Mouse (Mus musculus): ENCODE results near the gene Obscn. TPM values are rescaled to one million over a fixed set of nuclear protein-coding genes. Genes with fewer than 3 reads are reported as not detected.

Gene Obscn
- total and polyA plus RNA-seq, 2 experiments from 2014 or later = 107 to 245 TPM

DNA sequence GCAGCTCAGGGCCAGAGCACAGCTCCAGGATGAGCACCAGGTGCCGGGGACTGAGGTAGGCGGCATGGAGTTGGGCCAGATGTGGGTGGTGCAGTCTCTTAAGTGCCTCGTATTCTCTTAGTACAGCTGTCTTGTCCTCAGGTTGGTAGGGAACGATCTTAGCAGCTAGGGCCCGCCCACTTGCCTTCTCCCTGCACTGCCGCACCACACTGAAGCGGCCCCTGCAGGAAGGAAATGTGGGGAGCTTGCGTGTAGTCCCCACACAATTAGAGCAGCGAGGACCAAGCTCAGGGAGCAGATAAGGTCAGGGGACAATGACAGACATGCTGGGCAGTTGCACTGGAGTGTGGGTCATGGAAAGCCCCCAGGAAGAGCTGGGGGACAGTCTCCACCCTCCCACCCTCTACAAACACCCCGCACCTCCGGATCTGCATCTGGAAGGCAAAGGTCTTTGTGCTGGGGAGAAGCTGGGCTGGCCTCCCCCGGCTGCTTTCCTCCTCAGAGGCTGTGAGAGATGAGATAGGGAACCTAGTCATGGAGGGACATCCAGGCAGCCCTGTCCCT is 140.3 kb downstream of the Obscn start:
- H3K27ac ChIP-seq (ENCODE audit: low read depth) = no peak overlapping the region
- no peak overlapping the region; the same call in 1 of the 2 replicates for H3K9ac ChIP-seq (replicated peaks; ENCODE audit: low read depth, low read length)
- H3K4me1 ChIP-seq (ENCODE audit: control insufficient read depth, insufficient read depth) = peaks cover 82% of the 10 kb centered on the region
- TF ChIP-seq CTCF (IDR thresholded peaks at IDR 0.05; ENCODE audit: low read depth) (peak; percentile 12; the same call in 1 of the 2 replicates), EP300 (IDR thresholded peaks at IDR 0.05; ENCODE audit: low read depth) (no peak)
- H3K27me3 ChIP-seq (ENCODE audit: control insufficient read depth, insufficient read depth, low read length) = peaks cover 5% of the 10 kb centered on the region; the same call in 1 of the 2 replicates
- H3K9me3 ChIP-seq (replicated peaks; ENCODE audit: control insufficient read depth, low read length) = no peaks in the 10 kb centered on the region
- H3K4me3 ChIP-seq (ENCODE audit: low read depth, low read length) = no peak overlapping the region
- H3K36me3 ChIP-seq (replicated peaks; ENCODE audit: control insufficient read depth, insufficient read depth, low read length) = peaks cover 23% of the 10 kb centered on the region
- DNase-seq (ENCODE audit: low spot score) (no peak), ATAC-seq (ENCODE audit: insufficient read depth, low read depth) (no peak)
- peak overlapping the region; percentile 24 for H3K4me2 ChIP-seq (ENCODE audit: low read depth, low read length)
- 39% methylated on average over 12 of the region's 12 CpGs for WGBS

- H3K4me1 ChIP-seq (ENCODE audit: control insufficient read depth, insufficient read depth) = peaks cover 83% of the 10 kb centered on the region
- DNase-seq (ENCODE audit: low spot score) (no peak), ATAC-seq (ENCODE audit: insufficient read depth, low read depth) (no peak)
- H3K9me3 ChIP-seq (replicated peaks; ENCODE audit: control insufficient read depth, low read length) = no peaks in the 10 kb centered on the region
- WGBS = 84% methylated on average over 9 of the region's 9 CpGs
- H3K9ac ChIP-seq (replicated peaks; ENCODE audit: low read depth, low read length) = no peak overlapping the region
- H3K27me3 ChIP-seq (ENCODE audit: control insufficient read depth, insufficient read depth, low read length) = peaks cover 5% of the 10 kb centered on the region; the same call in 1 of the 2 replicates
- no peak overlapping the region for H3K27ac ChIP-seq (ENCODE audit: low read depth)
- H3K4me3 ChIP-seq (ENCODE audit: low read depth, low read length) = no peak overlapping the region
- peak overlapping the region; percentile 24; the same call in 1 of the 2 replicates for H3K4me2 ChIP-seq (ENCODE audit: low read depth, low read length)
- peaks cover 24% of the 10 kb centered on the region for H3K36me3 ChIP-seq (replicated peaks; ENCODE audit: control insufficient read depth, insufficient read depth, low read length)
- TF ChIP-seq CTCF (IDR thresholded peaks at IDR 0.05; ENCODE audit: low read depth) (no peak), EP300 (IDR thresholded peaks at IDR 0.05; ENCODE audit: low read depth) (no peak)
These were observed 141.0 kb downstream of the Obscn start for GRCm38 (mm10) chr11:58995061-58995806.

GRCm38 (mm10) chr11:58994337-58994826 is 141.8 kb downstream of the Obscn start:
- peak overlapping the region; percentile 29 for H3K4me3 ChIP-seq (ENCODE audit: low read depth, low read length)
- peaks cover 78% of the 10 kb centered on the region for H3K4me1 ChIP-seq (ENCODE audit: control insufficient read depth, insufficient read depth)
- peaks cover 32% of the 10 kb centered on the region for H3K36me3 ChIP-seq (replicated peaks; ENCODE audit: control insufficient read depth, insufficient read depth, low read length)
- ATAC-seq (ENCODE audit: insufficient read depth, low read depth) (no peak), DNase-seq (ENCODE audit: low spot score) (no peak)
- no peak overlapping the region for H3K9ac ChIP-seq (replicated peaks; ENCODE audit: low read depth, low read length)
- 9% methylated on average over 34 of the region's 35 CpGs for WGBS
- TF ChIP-seq EP300 (IDR thresholded peaks at IDR 0.05; ENCODE audit: low read depth) (no peak), CTCF (IDR thresholded peaks at IDR 0.05; ENCODE audit: low read depth) (peak; percentile 19; the same call in 1 of the 2 replicates)
- H3K9me3 ChIP-seq (replicated peaks; ENCODE audit: control insufficient read depth, low read length) = no peaks in the 10 kb centered on the region
- no peak overlapping the region for H3K27ac ChIP-seq (ENCODE audit: low read depth)
- H3K4me2 ChIP-seq (ENCODE audit: low read depth, low read length) = peak overlapping the region; percentile 50
- peaks cover 5% of the 10 kb centered on the region; the same call in 1 of the 2 replicates for H3K27me3 ChIP-seq (ENCODE audit: control insufficient read depth, insufficient read depth, low read length)

GRCm38 (mm10) chr11:58993091-58993670 is 143.0 kb downstream of the Obscn start:
- H3K36me3 ChIP-seq (replicated peaks; ENCODE audit: control insufficient read depth, insufficient read depth, low read length) = peaks cover 44% of the 10 kb centered on the region
- peak overlapping the region; percentile 73; the same call in 1 of the 2 replicates for H3K27ac ChIP-seq (ENCODE audit: low read depth)
- peaks cover 5% of the 10 kb centered on the region; the same call in 1 of the 2 replicates for H3K27me3 ChIP-seq (ENCODE audit: control insufficient read depth, insufficient read depth, low read length)
- H3K4me1 ChIP-seq (ENCODE audit: control insufficient read depth, insufficient read depth) = peaks cover 76% of the 10 kb centered on the region
- no peaks in the 10 kb centered on the region for H3K9me3 ChIP-seq (replicated peaks; ENCODE audit: control insufficient read depth, low read length)
- ATAC-seq (ENCODE audit: insufficient read depth, low read depth) (no peak), DNase-seq (ENCODE audit: low spot score) (no peak)
- no peak for TF ChIP-seq CTCF (IDR thresholded peaks at IDR 0.05; ENCODE audit: low read depth)
- no peak for TF ChIP-seq EP300 (IDR thresholded peaks at IDR 0.05; ENCODE audit: low read depth)
- no peak overlapping the region for H3K4me3 ChIP-seq (ENCODE audit: low read depth, low read length)
- WGBS = 56% methylated on average over 6 of the region's 6 CpGs
- H3K9ac ChIP-seq (replicated peaks; ENCODE audit: low read depth, low read length) = no peak overlapping the region
- no peak overlapping the region for H3K4me2 ChIP-seq (ENCODE audit: low read depth, low read length)

DNA sequence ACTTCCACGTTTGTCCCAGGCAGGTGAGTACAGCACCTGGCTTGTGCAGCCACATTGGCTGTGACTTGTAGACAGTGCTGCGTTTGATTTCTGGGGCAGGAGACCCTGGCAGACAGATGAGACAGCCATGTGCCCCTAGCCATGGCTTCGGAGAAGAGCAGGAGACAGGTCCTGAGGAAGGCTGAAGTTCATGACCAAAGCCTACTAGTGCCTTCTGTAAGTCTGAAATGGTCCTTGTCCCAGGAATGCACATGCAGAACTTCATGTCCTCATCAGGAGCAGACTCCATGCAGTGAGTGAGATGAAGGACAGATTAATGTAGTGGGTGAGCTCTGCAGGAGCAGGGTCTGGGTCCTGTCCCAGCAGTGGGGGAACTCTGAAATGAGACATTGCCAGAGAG is 144.3 kb downstream of the Obscn start:
- Histone ChIP-seq H3K4me2 (ENCODE audit: low read depth, low read length) (no peak overlapping the region), H3K27me3 (ENCODE audit: control insufficient read depth, insufficient read depth, low read length) (peaks cover 5% of the 10 kb centered on the region; the same call in 1 of the 2 replicates), H3K4me1 (ENCODE audit: control insufficient read depth, insufficient read depth) (peaks cover 75% of the 10 kb centered on the region), H3K27ac (ENCODE audit: low read depth) (peak overlapping the region; percentile 73; the same call in 1 of the 2 replicates), H3K9ac (replicated peaks; ENCODE audit: low read depth, low read length) (peak overlapping the region; percentile 11; the same call in 1 of the 2 replicates), H3K4me3 (ENCODE audit: low read depth, low read length) (no peak overlapping the region), H3K9me3 (replicated peaks; ENCODE audit: control insufficient read depth, low read length) (no peaks in the 10 kb centered on the region), H3K36me3 (replicated peaks; ENCODE audit: control insufficient read depth, insufficient read depth, low read length) (peaks cover 54% of the 10 kb centered on the region)
- no peak for TF ChIP-seq EP300 (IDR thresholded peaks at IDR 0.05; ENCODE audit: low read depth)
- TF ChIP-seq CTCF (IDR thresholded peaks at IDR 0.05; ENCODE audit: low read depth) = no peak
- no peak for ATAC-seq (ENCODE audit: insufficient read depth, low read depth)
- WGBS = 58% methylated on average over 3 of the region's 3 CpGs
- no peak for DNase-seq (ENCODE audit: low spot score)

Measured in heart, postnatal 0 days (tissue).